Mouse (Mus musculus) thymus, adult 2 months (tissue): ENCODE data around the gene Foxd2. TPM values are rescaled to one million over a fixed set of nuclear protein-coding genes. Genes with fewer than 3 reads are reported as not detected.

ENCODE experiments used
- DNase-seq: peaks from one replicate; pipeline ENCODE4 v3.0.0; 2021
- H3K27ac ChIP-seq: fragments of 200-500 bp; 2 replicates; pipeline ENCODE4 v1.5.1; 2012; ENCODE audit warnings: low read length, control low read depth; ENCODE audit not compliant: control insufficient read depth, insufficient read depth
- H3K27me3 ChIP-seq: fragments of 200-500 bp; 2 replicates; pipeline ENCODE4 v1.6.1; 2012; ENCODE audit warnings: mild to moderate bottlenecking, low read length, moderate library complexity, mixed read lengths; ENCODE audit not compliant: control insufficient read depth, insufficient read depth
- H3K36me3 ChIP-seq: fragments of 200-500 bp; 2 replicates; pipeline ENCODE4 v1.6.1; 2012; ENCODE audit warnings: mild to moderate bottlenecking, low read length, moderate library complexity; ENCODE audit not compliant: control insufficient read depth, insufficient read depth
- H3K4me1 ChIP-seq: fragments of 200-500 bp; replicated peaks from 2 replicates; pipeline ENCODE4 v1.6.1; 2012; ENCODE audit warnings: low read length; ENCODE audit not compliant: control insufficient read depth, insufficient read depth
- H3K4me3 ChIP-seq: fragments of 200-500 bp; 2 replicates; pipeline ENCODE4 v1.5.1; 2012; ENCODE audit warnings: mild to moderate bottlenecking, low read length, control low read depth, moderate library complexity; ENCODE audit not compliant: control insufficient read depth, insufficient read depth
- CTCF ChIP-seq: fragments of 200-500 bp; IDR thresholded peaks from 2 replicates; pipeline ENCODE4 v1.5.1; 2012; ENCODE audit warnings: mild to moderate bottlenecking, control low read depth, low read length, moderate library complexity, borderline replicate concordance; ENCODE audit not compliant: control insufficient read depth, poor library complexity, insufficient read depth; ENCODE audit errors: extremely low read depth
- POLR2A ChIP-seq: fragments of 200-500 bp; IDR thresholded peaks from 2 replicates; pipeline ENCODE4 v1.6.1; 2012; ENCODE audit warnings: mild to moderate bottlenecking, low read length, control low read depth, moderate library complexity; ENCODE audit not compliant: control insufficient read depth, poor library complexity, insufficient read depth; ENCODE audit errors: extremely low read depth
- WGBS: fragments of 180-500 bp; shearing (Covaris S2); methylation state at CpG from one replicate; pipeline ENCODE4 v1.1.7; 2018; 5-methylcytosine and 5-hydroxymethylcytosine counted together
- polyA plus RNA-seq: library from polyadenylated mRNA; depleted of rRNA; stranded (reverse); fragments of >200 nt; gene quantifications from 2 replicates; pipeline ENCODE4 v1.2.3, GENCODE M21; 2012; rRNA removed

Gene Foxd2
- polyA plus RNA-seq, 1 experiment = 1.4 TPM

DNA sequence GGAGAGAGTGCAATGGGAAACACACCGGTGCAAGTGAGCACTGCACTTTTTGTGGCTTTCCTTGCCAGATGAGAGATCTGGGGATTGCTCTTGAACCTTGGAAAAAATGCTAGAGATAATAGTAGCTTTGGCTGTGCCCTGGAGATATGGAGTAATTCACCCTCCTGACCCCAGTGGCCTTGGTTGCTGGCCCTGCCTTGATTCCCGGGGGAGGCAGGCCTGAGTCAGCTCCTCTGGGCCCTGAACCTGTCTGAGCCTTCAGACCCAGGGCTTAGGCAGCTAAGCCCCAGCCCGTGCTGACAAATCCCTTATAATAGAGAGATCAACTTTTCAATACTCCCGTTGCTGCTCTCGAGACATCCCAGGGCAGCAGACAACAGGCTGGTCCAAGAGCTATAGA is 50.2 kb downstream of the Foxd2 start:
- no peak overlapping the region for H3K4me3 ChIP-seq
- no peak for DNase-seq
- no peaks in the 10 kb centered on the region for H3K27me3 ChIP-seq
- H3K27ac ChIP-seq = no peak overlapping the region
- no peaks in the 10 kb centered on the region for H3K36me3 ChIP-seq
- 70% methylated on average over 5 of the region's 5 CpGs for WGBS
- TF ChIP-seq CTCF (no peak), POLR2A (no peak)
- H3K4me1 ChIP-seq = no peaks in the 10 kb centered on the region

Other genes starting within 250 kb of the Foxd2 start
- not detected in 2 replicates for gene Gm12830, start 87.2 kb downstream of the Foxd2 start, polyA plus RNA-seq
- 0.16 and 0.37 TPM in 2 replicates for gene Foxe3, start 17.1 kb upstream of the Foxd2 start, polyA plus RNA-seq
- 17.7 and 20.1 TPM in 2 replicates for gene Cmpk1, start 78.4 kb upstream of the Foxd2 start, polyA plus RNA-seq
- gene Stil, start 91.3 kb upstream of the Foxd2 start, polyA plus RNA-seq = 8.1 and 10.7 TPM in 2 replicates
- 0.89 and 0.94 TPM in 2 replicates for gene Tal1, start 147.6 kb upstream of the Foxd2 start, polyA plus RNA-seq
- 14.7 and 15.2 TPM in 2 replicates for gene Pdzk1ip1, start 179.8 kb upstream of the Foxd2 start, polyA plus RNA-seq
- gene Cyp4x1, start 225.4 kb upstream of the Foxd2 start, polyA plus RNA-seq = not detected in 2 replicates